Mouse (Mus musculus) CH12.LX (cell line): ENCODE data around the gene Zfp593. TPM values are rescaled to one million over a fixed set of nuclear protein-coding genes. Genes with fewer than 3 reads are reported as not detected.

ENCODE experiments used
- polyA plus RNA-seq: library from polyadenylated mRNA; unstranded; fragments of >175 nt; gene quantifications from 2 replicates; pipeline ENCODE4 v1.2.1, GENCODE M21; 2012; ENCODE audit warnings: low read depth; ENCODE audit not compliant: insufficient read length
- total RNA-seq, 2 experiments: library from RNA; depleted of rRNA; stranded (reverse); fragments of 300-350 nt in 1 of 2; fragments of >200 nt in 1 of 2; gene quantifications; 2 replicates each; pipeline ENCODE4 v1.2.3; 2012 to 2014

Gene Zfp593
- total and polyA plus RNA-seq, 3 experiments: 28.9 to 34.7 (median 29.1) TPM

Other genes starting within 250 kb of the Zfp593 start
- 26.0 and 29.4 TPM in 2 replicates for gene Dhdds, start 244.7 kb downstream of the Zfp593 start, total RNA-seq (2012; rRNA removed)
- 12.9 TPM in 2 replicates for gene Dhdds, start 244.7 kb downstream of the Zfp593 start, total RNA-seq (2014; rRNA removed)
- gene Dhdds, start 244.7 kb downstream of the Zfp593 start, polyA plus RNA-seq: 33.1 and 34.5 TPM in 2 replicates
- 0.04 and 0.08 TPM in 2 replicates for gene Lin28a, start 226.8 kb downstream of the Zfp593 start, total RNA-seq (2012; rRNA removed)
- not detected in 2 replicates for gene Lin28a, start 226.8 kb downstream of the Zfp593 start, total RNA-seq (2014; rRNA removed)
- not detected in 2 replicates for gene Lin28a, start 226.8 kb downstream of the Zfp593 start, polyA plus RNA-seq
- not detected in 2 replicates for gene Zfp683, start 191.8 kb downstream of the Zfp593 start, total RNA-seq (2012; rRNA removed)
- not detected in 2 replicates for gene Zfp683, start 191.8 kb downstream of the Zfp593 start, total RNA-seq (2014; rRNA removed)
- gene Zfp683, start 191.8 kb downstream of the Zfp593 start, polyA plus RNA-seq: 0.16 TPM in 1 of 2 replicates, not detected in the other
- gene Crybg2, start 184.8 kb downstream of the Zfp593 start, total RNA-seq (2012; rRNA removed): 9.2 and 10.6 TPM in 2 replicates
- gene Crybg2, start 184.8 kb downstream of the Zfp593 start, total RNA-seq (2014; rRNA removed): 3.0 and 3.6 TPM in 2 replicates
- gene Crybg2, start 184.8 kb downstream of the Zfp593 start, polyA plus RNA-seq: 15.6 and 15.9 TPM in 2 replicates
- 2,306 and 3,109 TPM in 2 replicates for gene Cd52, start 150.5 kb downstream of the Zfp593 start, total RNA-seq (2012; rRNA removed)
- 4,323 and 5,448 TPM in 2 replicates for gene Cd52, start 150.5 kb downstream of the Zfp593 start, total RNA-seq (2014; rRNA removed)
- gene Cd52, start 150.5 kb downstream of the Zfp593 start, polyA plus RNA-seq: 1,849 and 1,886 TPM in 2 replicates
- gene Ubxn11, start 143.0 kb downstream of the Zfp593 start, total RNA-seq (2012; rRNA removed): 12.3 and 18.8 TPM in 2 replicates
- 6.0 and 6.6 TPM in 2 replicates for gene Ubxn11, start 143.0 kb downstream of the Zfp593 start, total RNA-seq (2014; rRNA removed)
- gene Ubxn11, start 143.0 kb downstream of the Zfp593 start, polyA plus RNA-seq: 35.9 and 38.8 TPM in 2 replicates
- gene Sh3bgrl3, start 116.8 kb downstream of the Zfp593 start, total RNA-seq (2012; rRNA removed): 151 and 153 TPM in 2 replicates
- gene Sh3bgrl3, start 116.8 kb downstream of the Zfp593 start, total RNA-seq (2014; rRNA removed): 104 and 128 TPM in 2 replicates
- gene Sh3bgrl3, start 116.8 kb downstream of the Zfp593 start, polyA plus RNA-seq: 289 and 362 TPM in 2 replicates
- gene Cep85, start 58.5 kb downstream of the Zfp593 start, total RNA-seq (2012; rRNA removed): 24.4 and 24.9 TPM in 2 replicates
- 29.4 and 32.8 TPM in 2 replicates for gene Cep85, start 58.5 kb downstream of the Zfp593 start, total RNA-seq (2014; rRNA removed)
- 28.3 and 32.8 TPM in 2 replicates for gene Cep85, start 58.5 kb downstream of the Zfp593 start, polyA plus RNA-seq
- not detected in 2 replicates for gene Gm7534, start 42.6 kb downstream of the Zfp593 start, total RNA-seq (2012; rRNA removed)
- not detected in 2 replicates for gene Gm7534, start 42.6 kb downstream of the Zfp593 start, total RNA-seq (2014; rRNA removed)
- gene Gm7534, start 42.6 kb downstream of the Zfp593 start, polyA plus RNA-seq: not detected in 2 replicates
- gene Catsper4, start 18.2 kb downstream of the Zfp593 start, total RNA-seq (2012; rRNA removed): not detected in 2 replicates
- not detected in 2 replicates for gene Catsper4, start 18.2 kb downstream of the Zfp593 start, total RNA-seq (2014; rRNA removed)
- gene Catsper4, start 18.2 kb downstream of the Zfp593 start, polyA plus RNA-seq: not detected in 2 replicates
- gene Cnksr1, start 7.2 kb downstream of the Zfp593 start, total RNA-seq (2012; rRNA removed): 0.08 and 0.13 TPM in 2 replicates
- gene Cnksr1, start 7.2 kb downstream of the Zfp593 start, total RNA-seq (2014; rRNA removed): not detected in 2 replicates
- gene Cnksr1, start 7.2 kb downstream of the Zfp593 start, polyA plus RNA-seq: 0.16 TPM in 1 of 2 replicates, not detected in the other
- 2.9 TPM in 2 replicates for gene E130218I03Rik, start 1.9 kb downstream of the Zfp593 start, total RNA-seq (2012; rRNA removed)
- gene E130218I03Rik, start 1.9 kb downstream of the Zfp593 start, total RNA-seq (2014; rRNA removed): 0.43 TPM in 1 of 2 replicates, not detected in the other
- 1.6 and 2.5 TPM in 2 replicates for gene E130218I03Rik, start 1.9 kb downstream of the Zfp593 start, polyA plus RNA-seq
- gene Gm30191, start 1.3 kb upstream of the Zfp593 start, total RNA-seq (2012; rRNA removed): not detected in 2 replicates
- gene Gm30191, start 1.3 kb upstream of the Zfp593 start, total RNA-seq (2014; rRNA removed): not detected in 2 replicates
- gene Gm30191, start 1.3 kb upstream of the Zfp593 start, polyA plus RNA-seq: not detected in 2 replicates
- gene Grrp1, start 8.5 kb upstream of the Zfp593 start, total RNA-seq (2012; rRNA removed): not detected in 2 replicates
- not detected in 2 replicates for gene Grrp1, start 8.5 kb upstream of the Zfp593 start, total RNA-seq (2014; rRNA removed)
- gene Grrp1, start 8.5 kb upstream of the Zfp593 start, polyA plus RNA-seq: not detected in 2 replicates
- 14.6 and 16.1 TPM in 2 replicates for gene Pdik1l, start 42.3 kb upstream of the Zfp593 start, total RNA-seq (2012; rRNA removed)
- gene Pdik1l, start 42.3 kb upstream of the Zfp593 start, total RNA-seq (2014; rRNA removed): 13.7 and 14.8 TPM in 2 replicates
- gene Pdik1l, start 42.3 kb upstream of the Zfp593 start, polyA plus RNA-seq: 12.1 and 15.6 TPM in 2 replicates
- 0.25 TPM in 1 of 2 replicates, not detected in the other for gene Trim63, start 69.5 kb upstream of the Zfp593 start, total RNA-seq (2012; rRNA removed)
- gene Trim63, start 69.5 kb upstream of the Zfp593 start, total RNA-seq (2014; rRNA removed): 0.16 TPM in 1 of 2 replicates, not detected in the other
- 0.38 and 0.49 TPM in 2 replicates for gene Trim63, start 69.5 kb upstream of the Zfp593 start, polyA plus RNA-seq
- gene Slc30a2, start 97.6 kb upstream of the Zfp593 start, total RNA-seq (2012; rRNA removed): 8.9 and 9.7 TPM in 2 replicates
- gene Slc30a2, start 97.6 kb upstream of the Zfp593 start, total RNA-seq (2014; rRNA removed): 4.5 and 5.1 TPM in 2 replicates
- 22.4 and 23.6 TPM in 2 replicates for gene Slc30a2, start 97.6 kb upstream of the Zfp593 start, polyA plus RNA-seq
- gene Extl1, start 138.3 kb upstream of the Zfp593 start, total RNA-seq (2012; rRNA removed): 1.0 and 4.5 TPM in 2 replicates
- gene Extl1, start 138.3 kb upstream of the Zfp593 start, total RNA-seq (2014; rRNA removed): 0.36 and 0.54 TPM in 2 replicates
- gene Extl1, start 138.3 kb upstream of the Zfp593 start, polyA plus RNA-seq: 1.6 TPM in 2 replicates
- gene Pafah2, start 150.7 kb upstream of the Zfp593 start, total RNA-seq (2012; rRNA removed): 10.5 and 10.7 TPM in 2 replicates
- 8.9 and 10.6 TPM in 2 replicates for gene Pafah2, start 150.7 kb upstream of the Zfp593 start, total RNA-seq (2014; rRNA removed)
- 9.1 and 10.4 TPM in 2 replicates for gene Pafah2, start 150.7 kb upstream of the Zfp593 start, polyA plus RNA-seq
- 39.4 and 48.0 TPM in 2 replicates for gene Stmn1, start 222.7 kb upstream of the Zfp593 start, total RNA-seq (2012; rRNA removed)
- gene Stmn1, start 222.7 kb upstream of the Zfp593 start, total RNA-seq (2014; rRNA removed): 31.2 and 33.6 TPM in 2 replicates
- gene Stmn1, start 222.7 kb upstream of the Zfp593 start, polyA plus RNA-seq: 34.7 and 38.3 TPM in 2 replicates